ENCODE assay signal across 12 mouse cellular contexts in genomic region chr2:165831637-165832289, GRCm38 (mm10).
DNase-seq lines count a peak whose midpoint lies in the region; ATAC-seq lines count a peak whose summit lies in the region.
"Had no signal": no experiment of that assay in that cellular context is flagged by ENCODE, and none has a peak within 500 bp of the region (broad histone marks: within the 10 kb centered on the region; RNA-seq: fewer than 3 reads in every experiment).

No protein-coding gene starts in this region.

- H3K9me3 ChIP-seq in forebrain, embryonic 14.5 days (replicated peaks; ENCODE audit: control insufficient read depth, low read length), result no peaks in the 10 kb centered on the region
- no peaks in the 10 kb centered on the region for H3K9me3 ChIP-seq in forebrain, embryonic 13.5 days (replicated peaks)
- no peaks in the 10 kb centered on the region for H3K9me3 ChIP-seq in lung, embryonic 15.5 days
- no peaks in the 10 kb centered on the region for H3K9me3 ChIP-seq in stomach, embryonic 14.5 days (ENCODE audit: control insufficient read depth, low read depth, low read length)
- H3K9me3 ChIP-seq: midbrain, embryonic 13.5 days had no signal

- no peak for DNase-seq in forebrain, embryonic 14.5 days (ENCODE audit: low spot score)
- no peak for DNase-seq in lung, adult 18-20 months
- peak; percentile 51 for DNase-seq in kidney, adult 18-20 months
- no peak for DNase-seq in ovary, adult 18-20 months (ENCODE audit: low spot score)
- DNase-seq: B cell, adult 2 months; left cerebral cortex, postnatal 4 days; thymus, postnatal 25 days had no signal

- H3K36me3 ChIP-seq in forebrain, embryonic 14.5 days (ENCODE audit: control insufficient read depth, insufficient read depth, low read length), result peaks cover 84% of the 10 kb centered on the region
- peaks cover 90% of the 10 kb centered on the region for H3K36me3 ChIP-seq in forebrain, embryonic 13.5 days (ENCODE audit: poor library complexity, severe bottlenecking)
- peaks cover 58% of the 10 kb centered on the region for H3K36me3 ChIP-seq in lung, embryonic 15.5 days
- peaks cover 71% of the 10 kb centered on the region for H3K36me3 ChIP-seq in stomach, embryonic 14.5 days (ENCODE audit: control insufficient read depth, insufficient read depth, low read length)

- H3K4me2 ChIP-seq in forebrain, embryonic 14.5 days (ENCODE audit: low read length), result no peak overlapping the region
- no peak overlapping the region for H3K4me2 ChIP-seq in forebrain, embryonic 13.5 days
- no peak overlapping the region for H3K4me2 ChIP-seq in lung, embryonic 15.5 days
- H3K4me2 ChIP-seq in stomach, embryonic 14.5 days (replicated peaks; ENCODE audit: low read depth, low read length), result no peak overlapping the region
- H3K4me2 ChIP-seq: midbrain, embryonic 13.5 days had no signal

- H3K9ac ChIP-seq in forebrain, embryonic 14.5 days (ENCODE audit: low read length), result no peak overlapping the region
- no peak overlapping the region for H3K9ac ChIP-seq in forebrain, embryonic 13.5 days
- no peak overlapping the region for H3K9ac ChIP-seq in lung, embryonic 15.5 days
- no peak overlapping the region for H3K9ac ChIP-seq in stomach, embryonic 14.5 days (replicated peaks; ENCODE audit: low read depth, low read length)
- H3K9ac ChIP-seq: midbrain, embryonic 13.5 days had no signal

- H3K27me3 ChIP-seq in forebrain, embryonic 14.5 days (replicated peaks; ENCODE audit: control insufficient read depth, insufficient read depth, low read length), result no peaks in the 10 kb centered on the region
- no peaks in the 10 kb centered on the region; the same call in 1 of the 2 replicates for H3K27me3 ChIP-seq in forebrain, embryonic 13.5 days
- no peaks in the 10 kb centered on the region for H3K27me3 ChIP-seq in lung, embryonic 15.5 days
- H3K27me3 ChIP-seq in stomach, embryonic 14.5 days (ENCODE audit: control insufficient read depth, insufficient read depth, low read length), result no peaks in the 10 kb centered on the region
- H3K27me3 ChIP-seq: midbrain, embryonic 13.5 days had no signal

- 0 out of 2 replicates have a peak overlapping the region, but pooled peaks have one; percentile 52 for H3K27ac ChIP-seq in forebrain, embryonic 14.5 days (ENCODE audit: low read depth, low read length)
- H3K27ac ChIP-seq in forebrain, embryonic 13.5 days, result no peak overlapping the region
- peak overlapping the region; percentile 54 for H3K27ac ChIP-seq in lung, embryonic 15.5 days
- H3K27ac ChIP-seq in stomach, embryonic 14.5 days (ENCODE audit: low read length), result peak overlapping the region; percentile 63; the same call in 1 of the 2 replicates

- H3K4me3 ChIP-seq in forebrain, embryonic 14.5 days (ENCODE audit: low read depth, low read length), result no peak overlapping the region
- H3K4me3 ChIP-seq in forebrain, embryonic 13.5 days, result no peak overlapping the region
- H3K4me3 ChIP-seq in lung, embryonic 15.5 days, result no peak overlapping the region
- H3K4me3 ChIP-seq in stomach, embryonic 14.5 days (ENCODE audit: low read depth, low read length), result no peak overlapping the region
- H3K4me3 ChIP-seq: midbrain, embryonic 13.5 days had no signal

- 85% methylated on average over 8 of the region's 8 CpGs for WGBS in forebrain, embryonic 14.5 days
- 82% methylated on average over 8 of the region's 8 CpGs for WGBS in forebrain, embryonic 13.5 days
- WGBS in lung, embryonic 15.5 days, result 59% methylated on average over 8 of the region's 8 CpGs
- WGBS in stomach, embryonic 14.5 days, result 55% methylated on average over 8 of the region's 8 CpGs

- ATAC-seq in forebrain, embryonic 14.5 days, result no peak
- ATAC-seq in forebrain, embryonic 13.5 days, result no peak
- ATAC-seq in lung, embryonic 15.5 days (ENCODE audit: borderline replicate concordance, extremely low read depth, low FRiP score, low TSS enrichment), result no peak; the same call in 1 of the 2 replicates
- peak; percentile 14; the same call in 1 of the 2 replicates for ATAC-seq in stomach, embryonic 14.5 days (ENCODE audit: insufficient number of reproducible peaks, insufficient read depth, low FRiP score, low read depth)
- ATAC-seq in cerebellum, adult (ENCODE audit: insufficient number of reproducible peaks, low FRiP score, low TSS enrichment), result no peak
- ATAC-seq: midbrain, embryonic 13.5 days had no signal

- H3K4me1 ChIP-seq in forebrain, embryonic 14.5 days (ENCODE audit: control insufficient read depth, insufficient read depth, low read length), result peaks cover 2% of the 10 kb centered on the region; the same call in 1 of the 2 replicates
- peaks cover 25% of the 10 kb centered on the region for H3K4me1 ChIP-seq in forebrain, embryonic 13.5 days
- H3K4me1 ChIP-seq in lung, embryonic 15.5 days, result peaks cover 11% of the 10 kb centered on the region; the same call in 1 of the 2 replicates
- H3K4me1 ChIP-seq in stomach, embryonic 14.5 days (ENCODE audit: control insufficient read depth, insufficient read depth, low read length), result 0 out of 2 replicates have a peak, but pooled peaks cover 2% of the 10 kb centered on the region
